Mouse (Mus musculus): ENCODE data around the gene Tgm4. TPM values are rescaled to one million over a fixed set of nuclear protein-coding genes. Genes with fewer than 3 reads are reported as not detected.

Tgm4 gene
- polyA plus RNA-seq (2012; rRNA removed) = 0.45 and 0.52 TPM in 2 replicates

DNA sequence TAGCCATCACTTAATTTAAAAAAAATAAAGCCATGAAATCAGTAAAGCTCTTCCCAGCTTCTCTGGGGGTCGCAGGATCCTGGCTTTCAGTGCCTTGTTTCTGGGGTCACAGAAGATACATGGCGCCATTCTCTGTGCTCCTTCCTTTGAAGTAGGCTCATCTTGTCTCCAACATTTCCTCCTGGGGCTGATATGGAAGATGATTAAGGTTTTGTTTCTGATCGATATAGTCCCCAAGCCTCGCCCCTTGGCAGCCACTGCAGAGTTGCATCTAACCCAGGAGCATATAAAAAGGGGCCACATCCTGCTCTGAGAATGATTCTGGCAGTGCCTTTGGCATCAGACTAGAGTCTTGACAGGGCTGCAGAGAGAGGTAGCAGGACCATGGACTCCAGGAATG lies at the start of gene Tgm4:
TSS of gene Tgm4 (plus strand) at position 301 of the 400 bp plus-strand sequence.

DNA sequence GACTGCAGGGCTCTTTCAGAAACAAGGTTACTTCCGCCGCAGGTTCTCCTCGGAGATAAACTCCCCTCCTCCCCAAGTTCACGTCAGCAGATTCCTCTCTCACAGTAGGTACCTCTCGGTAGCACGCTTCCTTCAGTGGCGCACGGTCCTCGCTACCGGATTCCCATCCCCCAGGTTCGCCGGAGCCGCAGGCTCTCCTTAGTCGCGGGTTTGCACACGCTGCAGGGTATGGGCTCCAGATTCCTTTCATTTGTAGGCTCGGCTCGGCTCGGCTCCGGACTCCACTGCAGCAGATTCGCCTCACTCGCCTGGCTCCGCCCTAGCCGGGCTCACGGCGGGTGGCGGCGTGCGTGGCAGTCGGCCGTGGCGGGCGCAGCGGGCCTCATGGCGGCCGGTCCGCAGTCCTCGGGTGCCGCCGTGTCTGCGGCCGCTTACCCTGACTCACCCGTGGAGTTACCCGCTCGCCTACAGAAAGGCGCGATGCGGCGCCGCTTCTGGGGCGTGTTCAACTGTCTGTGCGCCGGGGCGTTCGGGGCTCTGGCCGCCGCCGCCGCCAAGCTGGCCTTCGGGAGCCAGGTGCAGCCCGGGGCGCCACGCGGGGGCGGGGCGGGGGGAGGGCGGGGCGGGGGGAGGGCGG lies 13.4 kb upstream of the Tgm4 start, which contains the start of gene Tmem42:
TSS of gene Tmem42 (plus strand) at position 332 of the 637 bp plus-strand sequence.

DNA sequence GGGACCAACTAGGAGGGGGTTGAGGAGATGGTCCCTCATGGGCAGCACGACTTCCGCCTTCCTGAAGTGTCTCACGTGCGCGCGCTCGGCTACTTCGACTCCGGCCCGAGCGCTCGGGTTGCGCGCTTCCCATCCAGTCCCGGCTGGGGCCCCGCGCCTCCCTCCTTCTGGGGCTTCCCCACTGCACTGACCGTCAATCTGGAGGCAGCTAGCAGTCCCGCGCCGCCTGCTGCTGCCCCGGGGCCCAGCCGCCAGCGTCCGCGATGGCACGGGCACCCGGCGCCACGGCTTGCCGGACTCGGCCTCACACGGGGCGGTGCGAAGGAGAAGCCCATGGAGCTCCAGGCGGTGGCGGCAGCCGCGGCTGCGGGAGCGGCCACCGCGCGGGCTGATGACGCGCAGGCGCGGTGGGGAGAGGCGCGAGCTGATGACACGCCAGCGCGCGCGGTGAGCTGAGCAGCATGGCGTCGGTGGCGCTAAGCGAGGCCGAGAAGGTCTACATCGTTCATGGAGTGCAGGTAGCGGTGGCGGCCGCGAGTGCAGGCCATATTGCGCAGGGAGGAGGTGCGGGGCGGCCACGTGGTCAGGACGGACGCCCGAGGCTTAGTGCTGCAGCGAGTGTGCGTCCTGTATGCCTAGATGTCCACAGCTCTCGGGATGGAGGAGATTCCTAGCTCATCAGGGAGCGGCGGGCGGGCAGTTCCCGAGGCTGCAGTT lies 78.4 kb downstream of the Tgm4 start, which contains the start of the genes Zdhhc3 and Exosc7:
TSS of gene Zdhhc3 (minus strand) at position 401 of the 717 bp plus-strand sequence.
TSS of gene Exosc7 (plus strand) at position 411 of the 717 bp plus-strand sequence.

Other genes with a start within 250 kb of the Tgm4 start
- 5.8 and 6.1 TPM in 2 replicates for gene Tcaim, start 229.2 kb upstream of the Tgm4 start, polyA plus RNA-seq (2012; rRNA removed)
- not detected in 2 replicates for gene Gm35549, start 190.7 kb upstream of the Tgm4 start, polyA plus RNA-seq (2012; rRNA removed)
- gene Zfp445, start 168.7 kb upstream of the Tgm4 start, polyA plus RNA-seq (2012; rRNA removed) = 187 and 190 TPM in 2 replicates
- gene Zkscan7, start 149.0 kb upstream of the Tgm4 start, polyA plus RNA-seq (2012; rRNA removed) = 7.5 and 8.8 TPM in 2 replicates
- gene Zfp105, start 111.7 kb upstream of the Tgm4 start, polyA plus RNA-seq (2012; rRNA removed) = 14.2 and 15.0 TPM in 2 replicates
- 19.4 and 20.4 TPM in 2 replicates for gene 1110059G10Rik, start 83.7 kb upstream of the Tgm4 start, polyA plus RNA-seq (2012; rRNA removed)
- gene Kif15, start 83.7 kb upstream of the Tgm4 start, polyA plus RNA-seq (2012; rRNA removed) = 26.2 and 30.5 TPM in 2 replicates
- gene Tmem42, start 13.4 kb upstream of the Tgm4 start, polyA plus RNA-seq (2012; rRNA removed) = 16.9 and 18.3 TPM in 2 replicates
- gene Zdhhc3, start 78.5 kb downstream of the Tgm4 start, polyA plus RNA-seq (2012; rRNA removed) = 60.8 and 61.5 TPM in 2 replicates
- gene Exosc7, start 78.5 kb downstream of the Tgm4 start, polyA plus RNA-seq (2012; rRNA removed) = 92.6 and 92.7 TPM in 2 replicates
- gene Clec3b, start 116.2 kb downstream of the Tgm4 start, polyA plus RNA-seq (2012; rRNA removed) = 3.6 and 6.6 TPM in 2 replicates
- 0.11 and 1.6 TPM in 2 replicates for gene Cdcp1, start 181.3 kb downstream of the Tgm4 start, polyA plus RNA-seq (2012; rRNA removed)
- 29.9 and 30.8 TPM in 2 replicates for gene Tmem158, start 226.0 kb downstream of the Tgm4 start, polyA plus RNA-seq (2012; rRNA removed)

Measured in central nervous system, embryonic 14 days (tissue).